Mouse (Mus musculus) gastrocnemius, adult 8-10 months (tissue): Measurements from ENCODE around the gene Slc35d2. TPM values are rescaled to one million over a fixed set of nuclear protein-coding genes. Genes with fewer than 3 reads are reported as not detected.
"Not testable (repeated sequence)": the region's sequence is repeated elsewhere in the genome, so short reads cannot be mapped to it uniquely, and the experiment has no call there.

Experiments
- DNase-seq, 2 experiments: peaks; one replicate each; pipeline ENCODE4 v3.0.0; 2022; ENCODE audit warnings: low spot score in 2 of 2
- total RNA-seq, 4 experiments: library from RNA; stranded (reverse); gene quantifications; 2 replicates each; pipeline ENCODE4 v1.2.4; 2022

Slc35d2 gene
- total RNA-seq, 4 experiments from 2014 or later, result 0.32 to 1.2 (median 0.69) TPM

- DNase-seq, result no peak
Observed at GRCm38 (mm10) chr13:64053959-64054358, 75.2 kb downstream of the Slc35d2 start.

- not testable (repeated sequence) for DNase-seq
Observed at GRCm38 (mm10) chr13:64052281-64052680, 76.9 kb downstream of the Slc35d2 start.

- DNase-seq, result no peak
Observed at GRCm38 (mm10) chr13:64050895-64051294, 78.3 kb downstream of the Slc35d2 start.

- DNase-seq, result no peak
Observed at GRCm38 (mm10) chr13:64049535-64049934, 79.6 kb downstream of the Slc35d2 start.

DNA sequence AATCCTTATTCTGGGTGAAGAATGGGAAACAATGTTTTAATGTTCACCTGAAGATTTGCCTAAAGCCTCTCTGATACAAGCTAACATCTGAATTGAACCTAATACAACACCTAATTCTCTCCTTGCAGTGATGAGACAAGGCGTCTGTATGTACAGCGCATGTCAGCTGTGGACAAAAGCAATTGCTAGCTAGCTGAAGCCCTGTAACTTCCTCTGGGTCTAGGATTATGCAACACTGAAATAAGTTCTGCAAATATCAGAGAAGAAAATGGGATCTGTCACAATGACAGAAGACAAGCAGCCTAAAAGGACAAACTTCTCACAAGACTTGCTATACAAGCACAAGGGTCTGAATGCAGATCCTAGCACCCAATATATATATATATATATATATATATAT lies 80.7 kb downstream of the Slc35d2 start:
- DNase-seq, result no peak

Other genes starting within 250 kb of the Slc35d2 start
- gene Hsd17b3, start 40.1 kb downstream of the Slc35d2 start, total RNA-seq, result not detected
- gene Zfp367, start 23.8 kb upstream of the Slc35d2 start, total RNA-seq, result 10 to 100 TPM; 22.1 to 37.1 (median 31.9) TPM
- 10 to 100 TPM; 24.1 to 26.5 (median 25.0) TPM for gene Habp4, start 32.5 kb upstream of the Slc35d2 start, total RNA-seq
- gene Cdc14b, start 145.9 kb upstream of the Slc35d2 start, total RNA-seq, result 1 to 10 TPM; 6.7 to 9.1 (median 7.8) TPM
- gene Aaed1, start 183.3 kb upstream of the Slc35d2 start, total RNA-seq, result 10 to 100 TPM; 49.4 to 59.4 (median 50.8) TPM
- gene Ctsl, start 241.5 kb upstream of the Slc35d2 start, total RNA-seq, result 100 to 1,000 TPM; 113 to 163 (median 129) TPM